Mouse (Mus musculus): ENCODE measurements around the gene Wdr31. TPM values are rescaled to one million over a fixed set of nuclear protein-coding genes. Genes with fewer than 3 reads are reported as not detected.

Gene Wdr31
- polyA plus RNA-seq (2014; fragmentation: Illumina TruSeq; extraction: RNeasy Lipid Tissue Mini Kit (QIAGEN cat#74804); ENCODE audit: low read depth, low replicate concordance): 124 TPM

GRCm38 (mm10) chr4:62470598-62471051 is at the start of gene Wdr31:
TSS of gene Wdr31 (minus strand) at chr4:62470896.

GRCm38 (mm10) chr4:62519849-62520233 is 49.1 kb upstream of the Wdr31 start, which contains the start of gene Alad:
TSS of gene Alad (minus strand) at chr4:62519918.

GRCm38 (mm10) chr4:62503374-62503970 is 32.8 kb upstream of the Wdr31 start, which contains the start of gene Hdhd3:
TSS of gene Hdhd3 (minus strand) at chr4:62503467.

GRCm38 (mm10) chr4:62479937-62480708 is 9.4 kb upstream of the Wdr31 start, which contains the start of gene Bspry:
TSS of gene Bspry (plus strand) at chr4:62480053.

GRCm38 (mm10) chr4:62435081-62435480 is 35.6 kb downstream of the Wdr31 start, which contains the start of gene Rnf183:
TSS of gene Rnf183 (minus strand) at chr4:62435252.

GRCm38 (mm10) chr4:62408601-62409282 is 62.0 kb downstream of the Wdr31 start, which contains the start of the genes Cdc26 and Prpf4:
TSS of gene Cdc26 (minus strand) at chr4:62408642.
TSS of gene Prpf4 (plus strand) at chr4:62408797.

Other genes with a start within 250 kb of the Wdr31 start
- gene Zfp37, start 239.8 kb downstream of the Wdr31 start, polyA plus RNA-seq (2014; fragmentation: Illumina TruSeq; extraction: RNeasy Lipid Tissue Mini Kit (QIAGEN cat#74804); ENCODE audit: low read depth, low replicate concordance): 594 TPM
- gene Slc31a2, start 208.3 kb downstream of the Wdr31 start, polyA plus RNA-seq (2014; fragmentation: Illumina TruSeq; extraction: RNeasy Lipid Tissue Mini Kit (QIAGEN cat#74804); ENCODE audit: low read depth, low replicate concordance): 8.0 TPM
- gene Fkbp15, start 110.3 kb downstream of the Wdr31 start, polyA plus RNA-seq (2014; fragmentation: Illumina TruSeq; extraction: RNeasy Lipid Tissue Mini Kit (QIAGEN cat#74804); ENCODE audit: low read depth, low replicate concordance): 6.6 TPM
- gene Slc31a1, start 110.2 kb downstream of the Wdr31 start, polyA plus RNA-seq (2014; fragmentation: Illumina TruSeq; extraction: RNeasy Lipid Tissue Mini Kit (QIAGEN cat#74804); ENCODE audit: low read depth, low replicate concordance): 49.0 TPM
- gene Cdc26, start 62.3 kb downstream of the Wdr31 start, polyA plus RNA-seq (2014; fragmentation: Illumina TruSeq; extraction: RNeasy Lipid Tissue Mini Kit (QIAGEN cat#74804); ENCODE audit: low read depth, low replicate concordance): 28.3 TPM
- 8.1 TPM for gene Prpf4, start 62.1 kb downstream of the Wdr31 start, polyA plus RNA-seq (2014; fragmentation: Illumina TruSeq; extraction: RNeasy Lipid Tissue Mini Kit (QIAGEN cat#74804); ENCODE audit: low read depth, low replicate concordance)
- not detected for gene Rnf183, start 35.6 kb downstream of the Wdr31 start, polyA plus RNA-seq (2014; fragmentation: Illumina TruSeq; extraction: RNeasy Lipid Tissue Mini Kit (QIAGEN cat#74804); ENCODE audit: low read depth, low replicate concordance)
- gene Bspry, start 9.2 kb upstream of the Wdr31 start, polyA plus RNA-seq (2014; fragmentation: Illumina TruSeq; extraction: RNeasy Lipid Tissue Mini Kit (QIAGEN cat#74804); ENCODE audit: low read depth, low replicate concordance): 29.7 TPM
- gene Hdhd3, start 32.6 kb upstream of the Wdr31 start, polyA plus RNA-seq (2014; fragmentation: Illumina TruSeq; extraction: RNeasy Lipid Tissue Mini Kit (QIAGEN cat#74804); ENCODE audit: low read depth, low replicate concordance): not detected
- gene Alad, start 49.0 kb upstream of the Wdr31 start, polyA plus RNA-seq (2014; fragmentation: Illumina TruSeq; extraction: RNeasy Lipid Tissue Mini Kit (QIAGEN cat#74804); ENCODE audit: low read depth, low replicate concordance): 0.73 TPM
- gene Pole3, start 54.2 kb upstream of the Wdr31 start, polyA plus RNA-seq (2014; fragmentation: Illumina TruSeq; extraction: RNeasy Lipid Tissue Mini Kit (QIAGEN cat#74804); ENCODE audit: low read depth, low replicate concordance): 101 TPM
- gene 4933430I17Rik, start 54.5 kb upstream of the Wdr31 start, polyA plus RNA-seq (2014; fragmentation: Illumina TruSeq; extraction: RNeasy Lipid Tissue Mini Kit (QIAGEN cat#74804); ENCODE audit: low read depth, low replicate concordance): 26.4 TPM
- gene Rgs3, start 89.0 kb upstream of the Wdr31 start, polyA plus RNA-seq (2014; fragmentation: Illumina TruSeq; extraction: RNeasy Lipid Tissue Mini Kit (QIAGEN cat#74804); ENCODE audit: low read depth, low replicate concordance): 6.0 TPM

Data from testis, adult 10 weeks (tissue).